Mouse (Mus musculus) megakaryocyte, embryonic 14.5 days (primary cell): ENCODE data around the gene Prkce. TPM values are rescaled to one million over a fixed set of nuclear protein-coding genes. Genes with fewer than 3 reads are reported as not detected.

Source experiments
- H3K27me3 ChIP-seq: replicated peaks from 2 replicates; pipeline ENCODE3; 2012; ENCODE audit warnings: inconsistent platforms
- H3K36me3 ChIP-seq: replicated peaks from 2 replicates; pipeline ENCODE3; 2012; ENCODE audit warnings: low read length, inconsistent platforms, mixed read lengths
- H3K4me1 ChIP-seq: 2 replicates; pipeline ENCODE4 v1.6.1; 2012; ENCODE audit warnings: inconsistent platforms
- H3K4me3 ChIP-seq: replicated peaks from 2 replicates; pipeline ENCODE3; 2012; ENCODE audit warnings: moderate library complexity, mild to moderate bottlenecking, inconsistent platforms
- H3K9me3 ChIP-seq: 2 replicates; pipeline ENCODE4 v1.6.1; 2012; ENCODE audit warnings: inconsistent platforms
- FLI1 ChIP-seq: IDR thresholded peaks from 2 replicates; pipeline ENCODE4 v1.6.1; 2012; ENCODE audit warnings: low read length, inconsistent platforms, mixed read lengths
- GATA1 ChIP-seq: IDR thresholded peaks from 3 replicates; pipeline ENCODE4 v1.6.1; 2012; ENCODE audit warnings: mixed read lengths, low read length, inconsistent platforms, borderline replicate concordance
- polyA plus RNA-seq: library from polyadenylated mRNA; stranded (reverse); fragments of >175 nt; gene quantifications from 2 replicates; pipeline ENCODE4 v1.2.3, GENCODE M21; 2012; ENCODE audit warnings: low replicate concordance; ENCODE audit not compliant: insufficient read depth

Gene Prkce
- polyA plus RNA-seq, 1 experiment, result 7.3 TPM

GRCm38 (mm10) chr17:86610271-86610969 is 442.8 kb downstream of the Prkce start:
- Histone ChIP-seq H3K27me3 (no peaks in the 10 kb centered on the region), H3K9me3 (no peaks in the 10 kb centered on the region), H3K4me3 (no peak overlapping the region), H3K4me1 (no peaks in the 10 kb centered on the region), H3K36me3 (no peaks in the 10 kb centered on the region)
- no peak for TF ChIP-seq FLI1
- no peak for TF ChIP-seq GATA1

- H3K4me1 ChIP-seq, result no peaks in the 10 kb centered on the region
- no peak overlapping the region for H3K4me3 ChIP-seq
- H3K36me3 ChIP-seq, result no peaks in the 10 kb centered on the region
- TF ChIP-seq FLI1 (no peak), GATA1 (no peak)
- H3K9me3 ChIP-seq, result no peaks in the 10 kb centered on the region
- no peaks in the 10 kb centered on the region for H3K27me3 ChIP-seq
These were observed 444.2 kb downstream of the Prkce start for GRCm38 (mm10) chr17:86611772-86612171.

GRCm38 (mm10) chr17:86615592-86616291 is 448.2 kb downstream of the Prkce start:
- TF ChIP-seq FLI1 (no peak), GATA1 (no peak)
- Histone ChIP-seq H3K27me3 (no peaks in the 10 kb centered on the region), H3K4me3 (no peak overlapping the region), H3K4me1 (peaks cover 3% of the 10 kb centered on the region), H3K9me3 (no peaks in the 10 kb centered on the region), H3K36me3 (peaks cover 13% of the 10 kb centered on the region)

GRCm38 (mm10) chr17:86617570-86618237 is 450.1 kb downstream of the Prkce start:
- H3K9me3 ChIP-seq, result no peaks in the 10 kb centered on the region
- peaks cover 8% of the 10 kb centered on the region for H3K4me1 ChIP-seq
- H3K36me3 ChIP-seq, result peaks cover 23% of the 10 kb centered on the region
- H3K27me3 ChIP-seq, result no peaks in the 10 kb centered on the region
- H3K4me3 ChIP-seq, result no peak overlapping the region
- TF ChIP-seq GATA1 (no peak), FLI1 (no peak)

GRCm38 (mm10) chr17:86618431-86618861 is 450.9 kb downstream of the Prkce start:
- TF ChIP-seq GATA1 (no peak), FLI1 (no peak)
- H3K36me3 ChIP-seq, result peaks cover 23% of the 10 kb centered on the region
- peaks cover 8% of the 10 kb centered on the region for H3K4me1 ChIP-seq
- H3K27me3 ChIP-seq, result no peaks in the 10 kb centered on the region
- no peak overlapping the region for H3K4me3 ChIP-seq
- H3K9me3 ChIP-seq, result no peaks in the 10 kb centered on the region

GRCm38 (mm10) chr17:86622862-86623261 is 455.3 kb downstream of the Prkce start:
- Histone ChIP-seq H3K27me3 (no peaks in the 10 kb centered on the region), H3K4me1 (peaks cover 8% of the 10 kb centered on the region), H3K36me3 (peaks cover 42% of the 10 kb centered on the region), H3K9me3 (no peaks in the 10 kb centered on the region), H3K4me3 (no peak overlapping the region)
- TF ChIP-seq GATA1, result no peak

GRCm38 (mm10) chr17:86626523-86626922 is 458.9 kb downstream of the Prkce start:
- Histone ChIP-seq H3K36me3 (peaks cover 48% of the 10 kb centered on the region), H3K4me1 (no peaks in the 10 kb centered on the region), H3K27me3 (no peaks in the 10 kb centered on the region), H3K9me3 (no peaks in the 10 kb centered on the region), H3K4me3 (no peak overlapping the region)
- TF ChIP-seq GATA1, result no peak
- no peak for TF ChIP-seq FLI1

GRCm38 (mm10) chr17:86633131-86633530 is 465.5 kb downstream of the Prkce start:
- Histone ChIP-seq H3K4me3 (no peak overlapping the region), H3K4me1 (no peaks in the 10 kb centered on the region), H3K27me3 (no peaks in the 10 kb centered on the region), H3K36me3 (peaks cover 45% of the 10 kb centered on the region), H3K9me3 (no peaks in the 10 kb centered on the region)
- TF ChIP-seq GATA1 (no peak), FLI1 (no peak)

GRCm38 (mm10) chr17:86637311-86637710 is 469.7 kb downstream of the Prkce start:
- H3K36me3 ChIP-seq, result peaks cover 22% of the 10 kb centered on the region
- H3K4me1 ChIP-seq, result no peaks in the 10 kb centered on the region
- no peak overlapping the region for H3K4me3 ChIP-seq
- H3K27me3 ChIP-seq, result no peaks in the 10 kb centered on the region
- no peaks in the 10 kb centered on the region for H3K9me3 ChIP-seq
- no peak for TF ChIP-seq GATA1
- TF ChIP-seq FLI1, result no peak

- peaks cover 17% of the 10 kb centered on the region for H3K36me3 ChIP-seq
These were observed 471.7 kb downstream of the Prkce start for GRCm38 (mm10) chr17:86639279-86639678.

More at GRCm38 (mm10) chr17:86639279-86639678, 471.7 kb downstream of the Prkce start:
- Histone ChIP-seq H3K27me3 (no peaks in the 10 kb centered on the region), H3K4me3 (peak overlapping the region; percentile 17), H3K9me3 (no peaks in the 10 kb centered on the region), H3K4me1 (no peaks in the 10 kb centered on the region)
- TF ChIP-seq FLI1 (no peak), GATA1 (no peak)
